Mouse (Mus musculus) frontal cortex, postnatal 14 days (tissue): ENCODE data around the gene Mpc1.

Experiments used
- DNase-seq, 2 experiments: peaks; one replicate each; pipeline ENCODE4 v3.0.0; 2022; ENCODE audit warnings: low spot score in 2 of 2

The Mpc1 gene

DNA sequence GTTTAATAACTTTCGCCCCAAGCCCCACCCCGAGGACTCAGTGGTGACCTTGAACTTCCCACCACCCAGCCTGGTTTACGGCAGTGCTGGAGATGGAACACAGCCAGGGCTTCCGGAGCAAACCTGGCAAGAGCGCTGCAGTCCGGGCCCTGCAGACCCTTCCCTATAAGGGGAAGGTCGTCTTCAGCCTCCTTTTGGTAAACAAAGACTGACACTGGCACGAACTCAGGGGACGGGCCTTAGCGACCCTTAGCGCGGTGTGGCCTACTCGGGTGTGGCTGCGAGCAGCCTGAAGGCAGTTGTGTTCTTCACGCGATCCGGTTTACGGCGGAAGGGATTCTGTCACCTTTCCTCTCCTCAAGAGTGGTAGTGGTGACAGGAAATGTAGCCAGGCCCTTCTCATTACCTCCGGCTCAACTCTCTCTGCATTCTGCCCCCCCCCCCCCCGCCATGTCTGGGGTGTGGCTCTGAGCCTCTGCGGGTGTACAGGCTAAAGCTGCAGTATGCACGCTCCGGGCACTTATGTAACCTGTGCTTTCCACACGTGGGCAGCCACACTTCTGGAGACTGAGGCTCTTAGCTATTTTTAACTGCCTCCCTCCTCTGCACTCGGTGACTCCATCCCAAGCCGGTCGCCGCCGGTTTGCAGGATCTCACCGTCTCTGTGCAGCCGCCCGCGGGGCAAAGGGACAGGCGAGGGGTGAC, at the start of gene Mpc1:
TSS of gene Mpc1 (plus strand) at position 84 of the 705 bp plus-strand sequence.
- DNase-seq: peak; percentile 86 to 90

DNA sequence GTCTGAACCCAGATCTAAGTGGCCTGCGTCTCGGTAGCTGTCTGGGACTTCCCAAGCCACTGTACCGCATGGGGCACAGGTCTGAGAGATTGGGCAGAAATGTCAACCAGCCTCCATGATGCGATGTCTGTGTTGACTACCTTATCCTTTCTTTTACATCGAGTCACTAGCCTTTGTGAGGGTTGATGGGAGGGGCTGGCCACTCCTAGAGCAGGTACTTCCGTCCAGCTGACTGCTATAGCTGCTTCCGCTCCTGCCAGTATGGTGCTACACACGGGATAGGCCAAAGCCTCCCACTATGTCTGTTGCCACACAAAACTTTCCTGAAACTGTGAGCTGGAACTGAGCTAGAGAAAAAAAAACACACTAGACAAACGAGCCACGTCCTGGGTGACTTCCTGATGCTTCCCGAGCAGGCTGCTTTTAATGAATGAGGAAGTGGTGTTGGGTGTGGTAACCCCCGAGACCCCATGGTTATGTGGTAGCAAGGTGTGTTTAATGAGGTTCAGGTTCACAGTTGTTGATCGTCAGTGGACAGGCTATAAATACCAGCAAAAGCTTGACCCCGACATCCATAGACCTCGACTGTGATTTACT, 49.0 kb upstream of the Mpc1 start:
- no peak for DNase-seq

DNA sequence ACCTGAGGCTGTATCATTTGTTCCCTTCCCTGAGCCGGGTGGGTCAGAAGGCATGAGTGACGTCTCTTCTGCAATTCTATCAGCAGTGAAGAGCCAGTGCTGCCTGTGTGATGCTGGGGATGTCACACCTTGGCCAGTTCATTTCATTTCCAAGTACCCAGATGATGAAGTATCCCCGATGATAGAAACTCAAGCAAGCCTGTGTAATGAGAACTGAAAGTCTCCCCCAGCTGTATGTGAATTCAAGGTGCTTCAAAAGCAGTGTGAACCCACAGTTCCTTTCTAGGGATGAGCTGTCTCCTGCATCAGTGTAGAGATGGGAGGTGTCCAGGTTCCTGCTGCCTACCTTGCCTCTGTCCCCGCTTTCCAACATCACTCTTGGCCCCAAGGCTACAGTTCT, 48.2 kb upstream of the Mpc1 start:
- no peak for DNase-seq

DNA sequence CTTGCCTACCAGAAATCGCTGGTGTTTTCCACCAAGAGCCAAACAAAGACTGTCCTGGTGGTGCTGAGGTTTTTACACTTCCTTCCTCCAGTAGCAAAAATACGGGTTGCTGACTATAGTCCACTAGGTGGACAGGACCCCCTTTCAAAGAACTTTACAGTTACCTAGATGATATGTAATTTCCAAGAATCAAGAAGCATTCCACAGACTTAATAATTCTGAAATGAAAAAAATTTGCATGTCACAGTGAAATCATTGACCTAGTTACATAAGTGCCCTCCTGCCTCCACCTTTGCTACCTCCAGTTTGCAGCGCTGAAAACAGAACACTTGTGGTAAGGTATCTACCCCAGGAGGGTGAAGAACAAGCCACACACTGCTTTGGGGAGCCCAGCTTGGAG, 47.0 kb upstream of the Mpc1 start, which contains the start of gene Ccr6:
TSS of gene Ccr6 (plus strand) at position 301 of the 400 bp plus-strand sequence.
- DNase-seq: no peak

DNA sequence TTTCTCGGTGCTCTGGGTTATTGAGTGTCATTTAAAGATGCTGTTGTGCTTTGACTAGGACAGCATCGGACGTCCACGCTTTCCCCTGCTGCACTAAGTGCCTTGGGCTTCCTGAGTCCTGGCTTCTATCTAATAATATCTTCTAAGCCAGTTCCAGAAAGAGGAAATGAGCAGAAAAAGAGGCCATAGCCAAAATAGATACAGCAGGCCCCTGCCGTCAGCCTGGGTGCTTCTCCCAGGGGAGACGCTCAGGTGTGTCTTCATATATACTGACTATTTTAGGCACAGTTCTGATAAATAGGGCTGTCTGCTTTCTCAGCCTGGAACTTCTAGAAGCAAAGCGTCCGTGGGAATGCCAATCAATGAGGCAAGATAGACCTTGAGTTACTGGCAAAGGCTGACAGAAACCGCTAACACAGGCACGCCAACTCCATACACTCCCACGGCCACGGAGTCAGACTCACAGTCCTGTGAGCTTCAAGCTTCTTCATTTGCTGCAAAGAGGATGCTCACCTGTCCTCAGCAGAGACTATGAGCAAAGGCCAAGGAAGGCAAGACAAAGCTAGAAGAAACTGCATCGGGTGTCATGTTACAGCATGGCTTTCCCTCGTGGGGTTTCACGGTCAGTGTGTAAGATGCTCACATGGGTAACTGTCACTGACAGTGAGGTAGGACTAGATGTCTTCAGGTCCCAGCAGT, 44.5 kb upstream of the Mpc1 start:
- no peak for DNase-seq

DNA sequence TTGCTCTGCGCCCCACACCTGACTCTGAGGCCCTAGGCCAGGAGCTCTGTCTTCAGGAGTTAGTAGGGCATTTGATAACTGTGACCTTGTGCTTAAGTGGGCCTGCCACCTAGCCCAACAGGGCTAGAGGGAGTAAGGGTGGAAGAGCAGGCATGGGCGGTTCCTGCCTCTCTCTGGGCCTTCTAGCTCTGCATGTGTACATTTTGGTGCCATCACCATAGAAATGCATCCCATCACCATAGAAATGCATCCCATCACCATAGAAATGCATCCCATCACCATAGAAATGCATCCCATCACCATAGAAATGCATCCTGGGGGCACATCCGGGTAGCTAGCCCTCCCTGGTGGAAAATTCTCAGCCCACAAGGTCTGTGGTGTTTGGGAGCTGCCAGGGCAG, 43.1 kb upstream of the Mpc1 start:
- DNase-seq: no peak

DNA sequence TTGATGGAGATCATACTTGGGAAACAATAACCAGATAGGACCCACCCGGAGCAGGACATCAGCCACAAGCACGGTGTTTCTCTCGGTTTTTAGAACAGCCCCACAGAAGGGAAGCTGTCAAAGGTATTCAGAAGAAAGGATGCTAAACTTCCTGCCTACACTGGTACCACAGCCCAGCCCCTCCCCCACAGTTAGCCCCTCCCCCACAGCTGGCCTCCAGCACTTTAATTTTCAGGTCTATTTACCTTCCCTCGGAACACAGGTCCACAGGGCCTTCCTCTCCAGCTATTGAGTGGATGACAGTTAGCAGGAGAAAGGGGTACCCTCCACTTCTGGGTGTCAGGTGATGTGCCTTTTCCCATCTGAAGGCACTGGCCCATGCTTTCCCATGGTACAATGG, 42.2 kb upstream of the Mpc1 start:
- no peak for DNase-seq

DNA sequence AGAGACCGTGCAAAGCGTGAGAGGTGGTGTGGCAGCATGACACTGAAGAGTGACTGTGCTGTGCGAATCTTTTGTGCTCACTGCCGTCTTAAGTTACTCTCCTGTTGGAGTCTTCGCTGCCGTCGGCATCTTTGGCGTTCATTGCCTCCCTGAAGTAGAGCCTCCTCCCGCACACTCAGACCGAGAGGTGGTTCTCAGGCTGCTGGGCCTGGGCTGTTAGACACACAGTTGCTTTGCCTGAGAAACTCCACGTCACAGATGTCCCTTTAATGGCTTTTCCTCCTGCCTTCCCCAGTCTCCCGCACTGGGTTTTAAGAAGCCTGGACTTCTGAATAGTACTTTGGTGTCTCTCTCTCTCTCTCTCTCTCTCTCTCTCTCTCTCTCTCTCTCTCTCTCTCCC, 41.1 kb upstream of the Mpc1 start:
- no peak for DNase-seq

DNA sequence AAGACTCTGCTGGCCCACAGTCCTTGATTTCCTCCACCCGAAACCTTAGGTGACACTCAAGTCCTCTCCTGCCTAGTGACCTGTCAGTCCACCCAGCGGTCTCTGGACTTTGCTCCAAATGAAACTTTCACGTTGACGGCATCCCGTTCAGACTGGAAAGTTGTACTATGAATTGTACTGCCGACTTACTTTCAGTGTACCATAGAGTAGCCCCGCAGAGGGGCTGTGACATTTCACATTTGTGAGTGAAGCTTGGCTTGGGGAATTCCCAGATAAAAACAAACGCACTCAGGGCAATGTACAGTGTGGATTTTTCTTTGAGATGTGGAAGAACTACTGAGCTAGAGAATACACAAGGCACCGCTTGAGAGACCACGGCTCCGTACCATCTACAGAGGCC, 40.5 kb upstream of the Mpc1 start:
- no peak for DNase-seq

DNA sequence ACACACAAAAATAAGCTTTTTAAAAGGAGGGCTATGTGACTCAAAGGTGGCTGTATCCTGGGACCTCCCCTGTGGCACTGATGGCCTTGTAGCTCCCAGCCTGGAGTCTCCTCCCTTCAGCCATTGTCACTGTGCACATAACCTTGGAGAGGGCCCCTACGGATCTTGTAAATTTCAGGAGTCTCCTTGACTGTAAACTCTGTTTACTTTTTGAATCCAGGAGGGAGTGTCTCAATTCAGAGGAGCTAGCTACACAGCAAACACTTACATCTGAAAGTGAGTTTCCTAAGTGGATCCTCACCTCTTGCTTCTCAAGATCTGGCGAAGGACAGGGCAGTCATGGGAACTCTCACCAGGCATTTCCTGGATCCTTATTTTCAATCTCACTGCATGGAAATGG, 38.6 kb upstream of the Mpc1 start:
- DNase-seq: no peak

DNA sequence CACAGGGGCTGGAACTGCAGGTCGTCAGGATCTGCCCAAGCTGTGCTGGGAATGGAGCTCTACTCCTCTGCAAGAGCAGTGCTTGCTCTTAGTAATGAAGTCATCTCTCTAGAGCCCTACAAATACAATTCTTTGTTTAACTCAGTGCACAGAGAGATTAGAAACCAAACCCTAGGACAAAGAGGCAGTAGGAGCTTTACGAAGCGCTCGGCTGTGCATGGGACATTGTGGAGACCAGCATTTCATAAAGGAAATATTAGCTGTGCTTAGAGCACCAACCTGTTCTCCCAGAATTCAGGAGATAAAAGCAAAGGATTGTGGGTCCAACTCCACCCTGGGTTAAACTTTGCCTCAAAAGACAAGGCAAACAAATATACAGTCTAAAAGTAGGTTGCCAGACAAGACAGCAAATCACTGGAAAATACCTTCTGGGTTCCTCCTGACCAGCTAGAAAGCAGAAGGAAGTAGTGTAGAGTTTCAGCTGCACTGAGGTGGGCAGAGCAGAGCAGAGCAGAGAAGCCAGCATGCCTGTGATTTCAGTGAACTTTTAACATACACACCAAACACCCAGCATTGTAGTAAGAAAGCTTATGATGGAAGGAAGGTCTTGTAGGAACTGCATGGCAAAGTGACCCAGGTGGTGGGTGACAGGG, 36.5 kb upstream of the Mpc1 start:
- DNase-seq: no peak

DNA sequence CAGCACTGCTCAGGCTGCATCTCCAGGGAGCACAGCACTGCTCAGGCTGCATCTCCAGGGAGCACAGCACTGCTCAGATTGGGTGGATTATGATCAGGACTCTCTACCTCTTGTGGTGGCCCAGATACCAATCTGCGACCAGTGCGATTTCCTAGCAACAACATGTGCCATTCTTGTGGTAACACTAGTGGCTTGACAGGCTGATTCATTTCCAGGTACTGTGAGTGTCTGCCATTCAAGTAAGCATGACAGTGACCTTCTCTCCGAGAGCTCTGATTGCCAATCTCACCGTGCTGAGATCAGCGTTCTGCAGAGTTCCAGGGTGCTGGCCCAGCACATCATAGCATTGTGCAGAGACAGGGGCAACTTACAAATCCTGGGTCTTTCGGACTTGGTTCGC, 31.0 kb upstream of the Mpc1 start:
- DNase-seq: no peak

DNA sequence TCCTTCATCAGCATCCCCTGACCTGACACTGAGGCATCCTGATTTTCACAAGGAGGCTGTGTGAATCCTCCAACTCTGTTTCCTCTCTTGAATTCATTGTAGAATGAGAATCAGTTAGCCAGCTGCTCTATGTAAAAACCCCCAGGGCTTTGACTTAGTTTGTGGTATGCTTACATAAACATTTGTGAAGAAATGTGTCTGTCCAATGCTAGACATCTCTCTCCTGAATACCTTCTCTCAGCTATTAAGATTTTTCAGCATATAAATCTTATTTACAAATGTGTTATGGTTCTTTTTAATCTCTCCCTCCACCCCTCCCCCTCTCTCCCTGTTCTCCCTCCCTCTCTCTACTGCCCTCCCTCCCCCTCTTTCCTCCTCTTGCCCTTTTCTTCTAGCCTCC, 28.4 kb upstream of the Mpc1 start:
- no peak for DNase-seq

DNA sequence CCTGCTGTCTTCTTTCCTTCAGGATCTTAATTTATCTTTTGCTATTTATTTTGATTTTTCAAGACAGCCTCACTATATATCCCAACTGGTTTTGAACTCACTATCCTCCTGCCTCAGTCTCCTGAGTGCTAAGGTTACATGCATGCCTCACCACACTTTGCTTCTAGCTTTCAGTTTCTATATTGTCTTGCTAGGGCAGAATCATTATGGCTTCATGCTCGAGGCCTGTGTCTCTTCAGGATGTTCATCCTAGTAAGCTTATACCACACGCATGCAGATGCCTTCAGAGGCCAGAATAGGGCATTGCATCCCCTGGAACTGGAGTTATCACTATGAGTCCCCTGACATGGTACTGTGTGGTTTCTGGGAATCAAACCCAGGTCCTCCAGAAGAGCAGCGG, 27.8 kb upstream of the Mpc1 start:
- no peak for DNase-seq

DNA sequence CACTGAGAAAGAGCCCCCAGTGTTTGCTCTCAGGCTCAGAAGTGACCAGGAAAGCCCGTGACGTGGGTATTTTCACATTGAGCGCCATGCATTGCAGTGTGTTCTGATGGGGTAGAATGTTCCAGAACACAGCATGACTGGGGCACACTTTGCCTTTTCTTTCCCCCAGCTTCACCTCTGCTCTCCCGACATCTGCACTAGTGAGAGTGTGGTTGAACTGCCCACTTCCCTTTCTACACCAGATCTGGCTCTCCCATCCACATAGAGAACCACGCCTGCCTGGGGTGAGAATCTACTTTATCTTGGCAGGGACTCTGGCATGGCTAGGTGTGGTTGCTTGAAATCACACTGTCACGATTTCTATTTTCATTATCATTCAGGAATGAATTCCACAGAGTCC, 27.1 kb upstream of the Mpc1 start:
- no peak for DNase-seq

DNA sequence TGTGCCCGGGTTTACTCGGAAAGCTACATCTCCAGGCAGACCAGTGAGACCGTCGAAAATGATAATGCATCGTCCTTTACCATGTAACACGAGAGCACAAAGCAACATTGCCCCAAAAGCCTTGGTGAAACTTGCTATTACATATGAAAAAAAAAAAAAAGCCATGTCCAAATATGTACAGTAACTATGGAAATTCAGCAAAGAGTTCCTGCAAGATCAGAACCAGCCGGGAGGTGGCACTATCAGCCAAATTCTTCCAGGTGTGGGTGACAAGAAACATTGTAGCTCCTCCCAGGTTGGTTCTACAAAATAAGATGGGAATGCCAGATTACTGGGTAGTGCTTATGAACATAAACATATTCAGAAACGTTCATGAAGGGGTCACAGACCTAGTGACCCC, 25.7 kb upstream of the Mpc1 start:
- DNase-seq: no peak

DNA sequence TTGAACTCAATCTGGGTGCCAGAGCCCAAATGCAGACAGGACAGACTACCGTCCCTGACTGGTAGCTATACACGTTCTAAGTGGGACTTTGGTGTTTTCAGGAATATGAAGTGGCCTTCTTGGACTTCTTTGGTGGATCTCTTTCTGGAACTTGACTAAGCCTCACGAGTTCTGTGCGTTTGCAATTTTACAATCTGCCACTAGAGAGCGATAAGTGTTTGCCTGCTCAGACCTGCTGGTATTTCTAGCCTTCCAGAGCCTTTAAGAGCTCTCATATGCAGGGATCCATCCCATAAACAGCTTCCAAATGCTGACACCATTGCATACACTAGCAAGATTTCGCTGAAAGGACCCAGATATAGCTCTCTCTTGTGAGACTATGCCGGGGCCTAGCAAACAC, 18.1 kb upstream of the Mpc1 start:
- DNase-seq: peak; percentile 28 to 37

DNA sequence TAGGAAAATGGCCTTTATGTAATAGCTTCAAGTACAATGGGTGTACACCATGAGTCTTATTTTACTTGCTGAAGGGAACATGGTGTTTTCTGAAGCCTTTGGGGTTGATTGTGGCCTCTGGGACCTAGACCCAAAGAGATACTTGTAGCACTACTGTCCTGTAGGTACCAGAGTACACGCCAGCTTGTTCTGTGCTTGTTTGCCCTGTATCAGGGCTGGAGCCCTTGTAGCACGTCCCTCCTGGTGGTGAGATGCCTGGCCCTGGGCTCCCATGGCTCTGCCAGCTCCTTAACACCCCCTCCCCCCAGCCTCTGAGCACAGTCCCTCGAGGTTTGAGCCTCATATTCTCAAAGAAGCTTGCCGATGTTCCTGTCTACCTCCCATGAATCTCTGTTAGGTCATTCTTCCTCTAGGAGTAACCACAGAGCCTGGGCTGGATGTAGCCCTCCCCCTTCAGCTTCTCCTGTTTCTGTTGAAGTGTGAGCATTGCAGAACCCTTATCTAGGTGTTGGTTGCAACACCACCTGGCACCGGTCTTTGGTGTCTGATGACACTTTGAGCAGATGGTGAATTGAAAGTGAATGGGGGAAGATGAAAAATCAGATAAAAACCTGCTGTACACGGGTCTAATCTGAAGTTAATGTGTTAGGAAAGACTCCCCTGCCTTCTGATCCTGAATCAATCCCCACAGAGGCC, 10.5 kb upstream of the Mpc1 start:
- DNase-seq: no peak

DNA sequence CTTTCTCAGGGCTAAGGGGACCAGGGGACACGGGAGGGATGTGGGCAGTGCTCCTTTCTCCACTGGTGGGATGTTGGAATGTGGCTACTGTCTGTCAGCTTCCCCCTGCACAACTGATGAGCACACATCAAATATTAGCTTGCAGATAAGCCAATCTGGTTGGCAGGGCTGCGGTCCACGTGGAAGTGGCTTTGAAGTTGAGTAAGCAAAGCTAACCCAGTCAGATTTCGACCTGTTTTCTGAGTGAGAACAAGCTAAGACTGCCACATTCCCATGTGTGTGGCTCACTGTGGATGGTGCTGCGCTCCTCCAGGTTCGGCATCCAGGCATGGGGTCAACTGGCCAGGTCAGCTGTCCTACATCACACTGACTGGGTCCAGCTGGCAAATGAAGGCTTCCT, 9.8 kb upstream of the Mpc1 start:
- no peak for DNase-seq

DNA sequence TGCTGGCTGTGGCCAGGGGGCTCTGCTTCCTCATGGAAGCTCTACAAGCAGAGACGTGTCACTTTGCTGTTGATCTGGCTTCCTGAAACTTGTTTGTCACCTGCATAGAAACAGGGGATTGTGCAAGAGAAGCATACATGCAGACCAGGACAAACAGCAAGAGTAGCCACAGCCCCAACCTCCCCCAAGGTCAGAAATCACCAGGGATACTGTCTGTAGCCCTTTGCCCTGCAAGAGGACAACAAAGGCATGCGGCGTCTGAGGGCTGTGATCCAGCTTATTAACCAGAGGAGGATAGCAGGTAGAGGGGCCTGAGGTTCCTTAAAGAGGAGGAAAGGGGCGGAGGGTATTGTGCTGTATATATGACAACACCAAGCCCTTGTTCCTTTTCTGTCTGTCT, 6.6 kb upstream of the Mpc1 start:
- DNase-seq: no peak

DNA sequence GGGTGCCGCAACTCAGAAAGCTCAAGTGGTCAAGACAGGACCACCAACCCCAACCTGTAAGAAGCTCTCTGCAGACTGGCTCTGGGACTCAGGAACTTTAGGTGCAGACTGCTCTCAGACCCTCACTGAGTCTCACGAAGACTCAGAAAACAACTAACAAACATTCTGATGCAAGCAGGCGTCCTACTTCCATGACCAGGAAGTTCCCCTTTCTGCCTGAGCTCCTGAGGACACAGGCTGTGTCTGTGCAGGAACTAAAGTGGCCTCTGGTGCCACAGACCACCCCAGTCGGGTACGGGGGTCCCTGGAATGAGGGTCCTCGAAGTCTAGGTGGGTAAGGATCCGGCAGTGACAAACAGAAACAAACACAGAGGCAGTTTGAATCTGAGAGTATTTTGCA, 6.0 kb upstream of the Mpc1 start:
- no peak for DNase-seq

DNA sequence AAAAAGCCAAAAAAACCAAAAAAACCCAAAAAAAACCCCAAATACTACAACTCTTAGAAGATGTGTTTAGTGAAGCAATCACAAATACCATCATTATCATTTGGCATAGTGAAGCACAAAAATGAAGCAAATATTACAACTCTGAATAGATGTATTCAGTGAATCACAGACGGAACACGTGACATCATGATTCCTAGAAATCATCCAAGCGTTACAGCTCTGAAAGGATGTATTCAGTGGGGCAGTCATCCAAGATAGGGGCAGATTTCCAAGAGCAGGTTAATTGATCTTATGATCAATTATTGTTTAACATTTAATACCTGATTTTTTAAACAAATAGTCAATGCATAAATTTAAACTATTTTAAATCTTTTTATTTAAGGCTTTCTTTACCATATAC, 5.4 kb upstream of the Mpc1 start:
- DNase-seq: no peak
